Mouse (Mus musculus): Measurements from ENCODE around the gene Ss18l1.
A peak's percentile ranks its signal among the peaks of the same experiment; 100 is the strongest.

DNA sequence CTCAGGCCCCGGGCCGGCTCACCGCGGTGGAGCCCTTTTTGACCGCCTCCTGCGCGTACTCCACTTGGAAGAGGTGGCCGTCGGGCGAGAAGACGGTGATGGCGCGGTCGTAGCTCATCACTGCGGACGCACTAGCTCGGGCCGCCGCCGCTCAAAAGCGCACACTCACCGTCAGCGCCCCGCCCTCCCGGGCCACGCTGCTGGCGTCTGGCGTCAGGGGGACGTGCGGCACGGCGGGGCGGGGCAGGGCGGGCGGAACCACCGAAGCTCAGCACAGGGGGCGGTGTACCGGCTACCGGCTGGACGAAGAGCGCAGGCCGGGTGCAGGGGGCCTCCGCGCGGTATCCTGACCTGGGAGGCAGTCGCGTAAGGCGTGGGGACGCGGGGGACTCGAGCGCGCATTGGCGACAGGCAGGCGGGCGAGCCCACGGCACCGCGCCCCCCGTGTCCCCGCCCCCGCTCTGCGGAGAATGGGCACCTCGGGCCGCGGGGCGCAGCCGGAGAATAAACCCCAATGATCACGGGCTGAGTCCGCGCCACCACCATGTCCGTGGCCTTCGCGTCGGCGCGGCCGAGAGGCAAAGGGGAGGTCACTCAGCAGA, at the start of gene Ss18l1, which contains the start of gene Psma7:
- TF ChIP-seq POLR2A (IDR thresholded peaks at IDR 0.05; ENCODE audit: extremely low read depth, insufficient read depth, low read length) (peak; percentile 61), CTCF (IDR thresholded peaks at IDR 0.05; ENCODE audit: extremely low read depth, insufficient read depth, low read length) (no peak)
